Mouse (Mus musculus) thymus, adult 2 months (tissue): ENCODE measurements at regions not wholly inside any gene's neighbourhood (a gene's known extent, or its start where the extent isn't known, plus 50 kb on each side); places are given as distances from the start of the nearest gene placed in this dataset.

Source experiments
- CTCF ChIP-seq: fragments of 200-500 bp; IDR thresholded peaks from 2 replicates; pipeline ENCODE4 v1.5.1; 2012; ENCODE audit warnings: mild to moderate bottlenecking, control low read depth, low read length, moderate library complexity, borderline replicate concordance; ENCODE audit not compliant: control insufficient read depth, poor library complexity, insufficient read depth; ENCODE audit errors: extremely low read depth
- POLR2A ChIP-seq: fragments of 200-500 bp; IDR thresholded peaks from 2 replicates; pipeline ENCODE4 v1.6.1; 2012; ENCODE audit warnings: mild to moderate bottlenecking, low read length, control low read depth, moderate library complexity; ENCODE audit not compliant: control insufficient read depth, poor library complexity, insufficient read depth; ENCODE audit errors: extremely low read depth

DNA sequence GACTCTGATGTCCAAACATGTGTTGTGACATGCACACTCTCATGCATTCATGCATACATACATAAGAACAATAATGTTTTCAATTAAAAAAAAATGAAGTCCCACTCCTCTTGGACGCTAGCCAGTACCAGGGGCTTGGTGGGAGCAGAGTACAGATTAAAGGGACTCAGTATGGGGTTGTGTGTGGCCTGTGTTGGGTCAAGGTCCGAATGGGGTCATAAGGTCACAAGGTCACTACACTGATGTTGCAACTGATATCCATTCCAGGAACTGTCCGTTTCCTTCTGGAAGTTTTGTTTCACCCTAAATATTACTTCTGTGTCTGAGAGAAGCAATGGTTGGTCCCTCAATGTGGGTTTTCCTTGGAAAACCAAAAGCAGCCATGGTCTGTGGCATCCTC, 152.0 kb downstream of the Gm19410 start:
- no peak for TF ChIP-seq POLR2A
- TF ChIP-seq CTCF: no peak
